Mouse (Mus musculus) olfactory bulb, adult 2 months (tissue): ENCODE measurements around the gene Fam129c.

ENCODE experiments used
- CTCF ChIP-seq: fragments of 200-500 bp; IDR thresholded peaks from 2 replicates; pipeline ENCODE4 v1.5.1; 2012; ENCODE audit warnings: low read depth, mild to moderate bottlenecking, low read length, moderate library complexity; ENCODE audit not compliant: insufficient read depth
- POLR2A ChIP-seq: fragments of 200-500 bp; IDR thresholded peaks from 2 replicates; pipeline ENCODE4 v1.6.1; 2012; ENCODE audit warnings: mild to moderate bottlenecking, low read depth, low read length, moderate library complexity; ENCODE audit not compliant: insufficient read depth

DNA sequence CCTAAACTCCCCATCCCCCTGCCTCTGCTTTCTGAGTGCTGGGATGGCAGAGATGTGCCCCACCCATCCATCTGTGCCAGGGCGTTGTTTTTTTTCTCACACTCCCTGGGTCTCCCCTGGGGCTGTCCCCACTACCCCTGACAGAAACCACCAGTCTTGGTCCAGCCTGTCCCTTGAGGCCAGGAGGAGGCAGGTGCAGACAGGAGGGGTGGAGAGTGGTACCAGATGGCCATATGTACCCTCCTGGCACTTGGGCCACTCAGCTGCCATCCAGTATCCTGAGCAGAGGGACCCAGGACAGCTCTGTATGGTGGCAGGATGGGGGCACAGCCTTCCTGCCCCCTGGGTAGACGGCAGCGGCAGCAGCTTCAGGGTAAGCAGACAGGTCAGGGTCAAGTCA, at the start of gene Fam129c:
- TF ChIP-seq POLR2A (no peak), CTCF (no peak)
